Mouse (Mus musculus) myocyte (in vitro differentiated cells): ENCODE results near the gene Ccdc155.

ENCODE experiments used
- E2F4 ChIP-seq: IDR thresholded peaks from one replicate; pipeline ENCODE4 v1.6.1; 2011; ENCODE audit warnings: mild to moderate bottlenecking, control low read depth, moderate library complexity; ENCODE audit not compliant: insufficient read depth
- MAX ChIP-seq: IDR thresholded peaks from one replicate; pipeline ENCODE4 v1.6.1; 2011; ENCODE audit warnings: low read depth, mild to moderate bottlenecking, control low read depth
- MYOG ChIP-seq, 3 experiments: IDR thresholded peaks; one replicate each; pipeline ENCODE4 v1.6.1; 2011; ENCODE audit warnings: control low read depth in 2 of 3, low read depth in 2 of 3, mild to moderate bottlenecking in 2 of 3; ENCODE audit not compliant: insufficient read length in 2 of 3, control insufficient read depth in 1 of 3, insufficient read depth in 1 of 3
- POLR2A ChIP-seq: IDR thresholded peaks from one replicate; pipeline ENCODE4 v1.6.1; 2011; ENCODE audit warnings: low read depth, mild to moderate bottlenecking, control low read depth, moderate library complexity; ENCODE audit not compliant: insufficient read length
- TCF12 ChIP-seq: IDR thresholded peaks from one replicate; pipeline ENCODE4 v1.6.1; 2011; ENCODE audit warnings: mild to moderate bottlenecking, control low read depth; ENCODE audit not compliant: poor library complexity, insufficient read depth, severe bottlenecking
- TCF3 ChIP-seq: IDR thresholded peaks from one replicate; pipeline ENCODE4 v1.6.1; 2011; ENCODE audit warnings: low read depth, control low read depth; ENCODE audit not compliant: insufficient read length
- USF1 ChIP-seq: IDR thresholded peaks from one replicate; pipeline ENCODE4 v1.6.1; 2011; ENCODE audit warnings: low read depth, mild to moderate bottlenecking, control low read depth, moderate library complexity

DNA sequence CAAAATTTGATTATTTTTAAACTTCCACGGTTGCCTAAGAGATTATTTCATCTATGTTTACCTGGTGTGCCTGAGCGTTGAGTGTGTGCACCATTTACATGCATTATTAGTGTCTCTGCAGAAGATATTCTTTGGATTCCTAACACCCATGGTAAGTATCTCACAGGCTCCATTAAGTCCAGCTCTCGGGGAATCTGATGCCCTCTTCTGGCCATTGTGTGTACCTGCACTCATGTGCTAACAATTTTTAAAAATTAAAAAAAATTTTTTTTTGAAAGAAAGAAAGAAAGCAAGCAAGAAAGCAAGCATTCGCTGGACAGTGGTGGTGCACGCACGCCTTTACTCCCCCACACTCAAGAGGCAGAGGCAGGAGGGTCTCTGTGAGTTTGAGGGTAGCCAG, 3.6 kb upstream of the Ccdc155 start:
- TF ChIP-seq TCF12 (no peak), MAX (no peak), POLR2A (no peak), E2F4 (no peak), USF1 (no peak), MYOG (IDR thresholded peaks at IDR 0.05; ENCODE audit: control insufficient read depth in 1 of 3, insufficient read depth in 1 of 3, insufficient read length in 2 of 3, low read depth in 2 of 3) (no peak), TCF3 (no peak)
